Mouse (Mus musculus): ENCODE results near the gene Ogdh. TPM values are rescaled to one million over a fixed set of nuclear protein-coding genes. Genes with fewer than 3 reads are reported as not detected.
"Not testable (repeated sequence)": the region's sequence is repeated elsewhere in the genome, so short reads cannot be mapped to it uniquely, and the experiment has no call there.

Ogdh gene
- 92.4 and 98.3 TPM in 2 replicates for polyA plus RNA-seq (2016; fragmentation: Nextera tagmentation; extraction: Ambion mirVana)

DNA sequence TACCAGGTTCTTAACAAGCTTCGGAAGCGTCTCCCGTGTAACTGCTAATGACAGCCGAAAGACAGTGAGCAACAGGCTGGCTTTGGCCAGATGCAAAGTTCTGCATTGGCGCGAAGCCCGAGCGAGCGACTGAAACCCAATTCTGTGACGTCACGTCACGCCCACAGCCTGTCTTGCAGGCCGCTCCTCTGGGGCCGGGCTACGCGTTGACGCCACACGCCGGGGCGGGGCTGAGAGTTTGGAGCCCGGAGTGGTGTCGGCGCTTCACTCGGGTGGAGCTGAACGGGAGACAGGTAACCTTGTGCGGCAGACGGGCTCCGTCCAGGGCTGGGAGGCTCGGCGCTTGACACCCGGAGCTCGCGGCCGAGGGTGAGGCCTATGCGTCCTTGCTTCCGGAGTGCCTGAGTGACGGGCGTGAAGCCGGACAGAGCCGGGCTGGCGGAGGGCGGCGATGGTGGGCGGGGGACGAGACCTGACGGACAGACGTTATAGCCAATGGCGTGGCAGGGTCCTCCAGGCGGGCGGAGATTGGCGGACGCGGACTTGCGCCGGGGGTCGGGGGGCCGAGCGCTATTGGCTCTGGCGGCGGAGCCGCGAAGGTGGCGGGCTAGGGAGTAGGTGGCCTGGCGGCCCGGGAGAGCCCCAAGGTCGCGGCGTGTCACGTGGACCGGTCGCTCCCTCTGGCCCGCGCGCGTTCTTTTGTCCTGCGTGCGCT lies at the start of gene Ogdh:
Gene Ogdh, plus strand, starts transcription at position 233 of the 715 bp plus-strand sequence.
- H3K9ac ChIP-seq (replicated peaks) = peak within 1 kb of the TSS; percentile 66
- no peaks in the 10 kb centered on the region for H3K36me3 ChIP-seq
- H3K27ac ChIP-seq (replicated peaks) = peak within 1 kb of the TSS; percentile 82
- WGBS = under 1% methylated on average over 77 of the region's 77 CpGs
- H3K4me1 ChIP-seq = peaks cover 11% of the 10 kb centered on the region
- H3K4me3 ChIP-seq = peak within 1 kb of the TSS; percentile 81
- peak; percentile 99 for ATAC-seq (ENCODE audit: low FRiP score, low read depth)
- H3K9me3 ChIP-seq = no peaks in the 10 kb centered on the region
- peak within 1 kb of the TSS; percentile 89 for H3K4me2 ChIP-seq (replicated peaks)
- peaks cover 4% of the 10 kb centered on the region; the same call in 1 of the 2 replicates for H3K27me3 ChIP-seq

DNA sequence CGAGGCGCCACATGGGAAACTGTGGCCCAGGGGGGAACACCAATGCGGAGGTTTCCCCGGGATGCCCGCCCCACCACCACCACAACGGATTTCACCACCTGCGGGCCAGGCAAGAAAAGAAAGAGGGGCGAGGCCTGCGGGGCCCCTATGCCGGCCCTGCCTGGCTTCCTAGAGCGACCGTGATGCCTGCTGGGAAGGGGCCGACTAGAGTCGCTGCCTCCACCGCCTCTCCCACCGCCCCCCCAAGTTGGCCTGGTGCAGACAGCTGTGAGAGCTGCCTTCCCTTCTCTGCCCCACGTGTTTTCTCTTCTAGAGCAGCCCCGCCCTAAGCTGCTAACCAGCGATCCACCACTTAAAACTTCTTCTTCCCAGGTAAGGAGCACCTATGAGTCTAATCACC lies 46.7 kb upstream of the Ogdh start:
- H3K9me3 ChIP-seq = no peaks in the 10 kb centered on the region
- no peak for ATAC-seq (ENCODE audit: low FRiP score, low read depth)
- no peak overlapping the region for H3K9ac ChIP-seq (replicated peaks)
- H3K4me3 ChIP-seq = no peak overlapping the region
- no peak overlapping the region for H3K4me2 ChIP-seq (replicated peaks)
- H3K4me1 ChIP-seq = no peaks in the 10 kb centered on the region
- H3K36me3 ChIP-seq = no peaks in the 10 kb centered on the region
- H3K27me3 ChIP-seq = no peaks in the 10 kb centered on the region
- no peak overlapping the region for H3K27ac ChIP-seq (replicated peaks)
- WGBS = 56% methylated on average over 16 of the region's 19 CpGs

DNA sequence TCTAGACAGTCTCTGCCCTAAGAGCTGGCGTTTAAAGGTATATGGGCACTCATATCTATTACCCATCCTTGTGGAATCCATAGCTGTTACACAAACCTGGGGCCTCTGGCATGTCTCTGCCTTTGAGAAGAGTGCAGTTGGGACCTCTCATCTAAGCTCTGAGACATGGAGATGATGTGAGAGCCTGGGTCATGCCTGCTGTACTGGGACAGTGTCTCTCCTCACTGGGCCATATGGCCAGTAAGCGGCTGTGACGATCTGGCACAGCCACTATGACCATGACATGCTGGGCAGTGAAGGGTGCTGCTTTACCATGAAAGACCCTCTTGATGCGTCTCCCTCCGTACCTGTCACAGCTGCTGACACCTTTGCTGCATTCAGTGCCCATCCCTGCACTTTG lies 39.2 kb upstream of the Ogdh start:
- Histone ChIP-seq H3K9me3 (no peaks in the 10 kb centered on the region), H3K4me2 (replicated peaks) (no peak overlapping the region), H3K4me3 (no peak overlapping the region), H3K9ac (replicated peaks) (no peak overlapping the region), H3K4me1 (no peaks in the 10 kb centered on the region), H3K36me3 (no peaks in the 10 kb centered on the region), H3K27me3 (no peaks in the 10 kb centered on the region), H3K27ac (replicated peaks) (no peak overlapping the region)
- 90% methylated on average over 5 of the region's 5 CpGs for WGBS
- ATAC-seq (ENCODE audit: low FRiP score, low read depth) = no peak

DNA sequence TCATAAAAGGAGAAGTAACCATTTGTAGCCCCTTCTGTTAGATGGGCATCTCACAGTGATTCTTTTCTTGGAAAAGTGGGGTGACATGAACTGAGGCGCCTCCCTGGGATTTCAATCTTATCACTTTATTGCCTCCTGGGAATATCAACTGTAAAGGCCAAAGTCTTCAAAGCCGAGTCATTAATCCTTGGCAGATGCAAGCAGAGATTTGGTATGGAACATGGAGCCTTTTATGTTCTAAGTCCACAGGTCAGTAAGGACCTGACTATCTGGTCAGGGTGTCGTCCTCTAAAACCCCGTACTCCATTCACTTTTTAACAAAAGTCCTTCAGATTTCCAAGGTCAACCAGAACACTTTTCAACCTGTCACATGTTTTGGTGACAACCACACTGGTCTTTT lies 38.6 kb upstream of the Ogdh start:
- WGBS = 92% methylated on average over 4 of the region's 4 CpGs
- Histone ChIP-seq H3K4me1 (no peaks in the 10 kb centered on the region), H3K27me3 (no peaks in the 10 kb centered on the region), H3K9ac (replicated peaks) (no peak overlapping the region), H3K9me3 (no peaks in the 10 kb centered on the region), H3K4me2 (replicated peaks) (no peak overlapping the region), H3K36me3 (0 out of 2 replicates have a peak, but pooled peaks cover 4% of the 10 kb centered on the region), H3K4me3 (no peak overlapping the region), H3K27ac (replicated peaks) (no peak overlapping the region)
- no peak for ATAC-seq (ENCODE audit: low FRiP score, low read depth)

DNA sequence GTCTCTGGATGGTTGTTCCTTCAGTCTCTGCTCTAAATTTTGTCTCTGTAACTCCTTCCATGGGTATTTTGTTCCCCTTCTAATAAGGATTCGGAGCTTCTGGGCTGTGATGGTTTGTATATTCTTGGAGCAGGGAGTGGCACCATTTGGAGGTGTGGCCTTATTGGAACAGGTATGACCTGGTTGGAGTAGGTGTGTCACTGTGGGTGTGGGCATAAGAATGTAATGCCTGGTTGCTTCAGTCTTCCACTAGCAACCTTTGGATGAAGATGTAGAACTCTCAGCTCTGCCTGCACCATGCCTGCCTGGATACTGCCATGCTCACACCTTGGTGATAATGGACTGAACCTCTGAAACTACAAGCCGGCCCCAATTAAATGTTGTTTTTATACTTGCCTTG lies 36.8 kb upstream of the Ogdh start:
- H3K4me2 ChIP-seq (replicated peaks); ATAC-seq (ENCODE audit: low FRiP score, low read depth); H3K27me3 ChIP-seq; H3K9ac ChIP-seq (replicated peaks); H3K4me3 ChIP-seq; H3K27ac ChIP-seq (replicated peaks); H3K9me3 ChIP-seq; H3K4me1 ChIP-seq: not testable (repeated sequence)
- peaks cover 22% of the 10 kb centered on the region for H3K36me3 ChIP-seq
- 98% methylated on average over 2 of the region's 2 CpGs for WGBS

DNA sequence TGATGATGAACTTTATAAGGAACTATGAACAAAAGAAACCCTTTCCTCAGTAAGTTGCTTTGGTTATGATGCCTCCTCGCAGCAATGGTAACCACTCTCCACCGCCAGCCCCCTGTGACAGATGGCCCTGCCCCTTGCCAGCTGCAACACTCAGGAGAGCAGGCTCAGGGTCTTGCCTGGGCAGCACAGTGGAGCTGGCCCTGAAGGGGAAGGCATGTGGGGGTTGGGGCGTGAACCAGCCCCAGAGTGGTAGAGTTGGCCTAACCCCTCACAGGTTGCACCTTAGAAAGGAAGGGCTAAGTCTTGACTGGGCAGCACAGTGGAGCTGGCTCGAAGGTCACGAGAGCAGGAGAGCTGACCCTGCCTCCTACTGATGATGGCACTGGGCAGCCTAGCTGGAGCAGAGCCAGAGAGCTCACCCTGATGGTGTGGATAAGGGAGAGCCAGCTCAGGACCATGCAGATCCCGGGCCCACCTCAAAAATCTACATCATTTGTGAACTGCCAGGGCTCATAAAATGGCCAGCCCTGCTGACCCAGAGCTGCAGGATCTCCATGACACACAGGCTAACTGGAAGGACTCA lies 34.9 kb upstream of the Ogdh start:
- no peaks in the 10 kb centered on the region for H3K9me3 ChIP-seq
- peaks cover 42% of the 10 kb centered on the region for H3K36me3 ChIP-seq
- whole genome bisulfite sequencing = 68% methylated on average over 6 of the region's 6 CpGs
- H3K4me1 ChIP-seq = no peaks in the 10 kb centered on the region
- no peak overlapping the region for H3K27ac ChIP-seq (replicated peaks)
- no peak overlapping the region for H3K4me2 ChIP-seq (replicated peaks)
- H3K9ac ChIP-seq (replicated peaks) = no peak overlapping the region
- ATAC-seq (ENCODE audit: low FRiP score, low read depth) = no peak
- no peak overlapping the region for H3K4me3 ChIP-seq
- no peaks in the 10 kb centered on the region for H3K27me3 ChIP-seq

DNA sequence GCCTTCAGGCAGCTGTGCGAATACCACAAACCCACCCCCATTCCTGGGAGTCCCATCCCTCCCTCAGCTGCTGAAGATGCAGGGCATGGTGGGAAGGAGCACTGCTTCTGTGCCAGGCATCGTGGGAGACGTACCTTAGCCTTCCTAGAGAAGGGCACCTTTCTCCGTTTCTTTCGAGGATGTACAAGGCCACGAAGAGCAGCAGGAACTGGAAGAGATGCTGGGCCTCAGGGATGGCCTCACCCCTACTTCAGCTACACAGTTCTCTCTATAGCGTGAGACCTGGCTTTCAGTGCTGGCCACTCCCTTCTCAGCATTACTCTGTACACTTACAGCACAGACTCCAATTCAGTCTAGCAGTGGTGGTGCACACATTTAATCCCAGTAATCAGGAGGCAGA lies 32.0 kb upstream of the Ogdh start:
- H3K9me3 ChIP-seq = no peaks in the 10 kb centered on the region
- no peak overlapping the region for H3K4me2 ChIP-seq (replicated peaks)
- H3K9ac ChIP-seq (replicated peaks) = no peak overlapping the region
- H3K36me3 ChIP-seq = peaks cover 69% of the 10 kb centered on the region
- H3K27me3 ChIP-seq = no peaks in the 10 kb centered on the region
- H3K4me3 ChIP-seq = no peak overlapping the region
- no peaks in the 10 kb centered on the region for H3K4me1 ChIP-seq
- ATAC-seq (ENCODE audit: low FRiP score, low read depth) = no peak
- H3K27ac ChIP-seq (replicated peaks) = no peak overlapping the region
- 95% methylated on average over 7 of the region's 7 CpGs for WGBS

DNA sequence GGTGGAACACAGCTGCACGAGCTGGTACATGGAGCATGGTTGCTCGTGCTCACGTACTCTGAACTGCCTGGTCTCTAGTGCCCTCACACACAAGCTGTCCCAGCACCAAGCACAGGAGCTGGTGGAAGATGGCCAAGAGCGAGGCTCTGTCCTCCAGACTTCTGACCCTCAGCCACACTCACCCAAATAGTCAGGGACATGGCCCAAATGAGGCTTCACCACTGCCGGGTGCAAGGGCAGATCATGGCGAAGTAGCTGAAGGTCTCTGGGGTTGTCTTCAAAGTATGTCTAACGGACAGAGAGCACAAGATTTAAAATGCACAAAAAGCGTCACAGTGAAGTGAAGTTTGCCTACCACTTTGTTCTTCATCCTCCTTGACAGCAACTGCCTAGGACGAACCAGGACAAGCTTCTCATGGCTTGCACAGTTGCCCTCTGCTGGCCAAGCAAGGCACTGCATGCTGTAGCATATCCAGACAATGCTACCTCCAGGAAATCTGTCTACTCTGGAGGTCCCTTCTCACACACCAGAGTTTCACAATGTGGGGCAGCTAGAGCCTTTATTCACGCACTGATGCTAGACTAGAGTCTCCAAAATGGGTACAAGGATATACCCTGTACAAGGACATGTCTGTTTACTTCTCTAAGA lies 29.9 kb upstream of the Ogdh start:
- ATAC-seq (ENCODE audit: low FRiP score, low read depth) = 0 out of 2 replicates have a peak, but pooled peaks have one; percentile 25
- Histone ChIP-seq H3K36me3 (peaks cover 90% of the 10 kb centered on the region), H3K27me3 (no peaks in the 10 kb centered on the region), H3K9me3 (no peaks in the 10 kb centered on the region), H3K4me1 (peaks cover 4% of the 10 kb centered on the region), H3K4me3 (no peak overlapping the region), H3K4me2 (replicated peaks) (no peak overlapping the region), H3K27ac (replicated peaks) (no peak overlapping the region), H3K9ac (replicated peaks) (no peak overlapping the region)
- 78% methylated on average over 10 of the region's 10 CpGs for WGBS

DNA sequence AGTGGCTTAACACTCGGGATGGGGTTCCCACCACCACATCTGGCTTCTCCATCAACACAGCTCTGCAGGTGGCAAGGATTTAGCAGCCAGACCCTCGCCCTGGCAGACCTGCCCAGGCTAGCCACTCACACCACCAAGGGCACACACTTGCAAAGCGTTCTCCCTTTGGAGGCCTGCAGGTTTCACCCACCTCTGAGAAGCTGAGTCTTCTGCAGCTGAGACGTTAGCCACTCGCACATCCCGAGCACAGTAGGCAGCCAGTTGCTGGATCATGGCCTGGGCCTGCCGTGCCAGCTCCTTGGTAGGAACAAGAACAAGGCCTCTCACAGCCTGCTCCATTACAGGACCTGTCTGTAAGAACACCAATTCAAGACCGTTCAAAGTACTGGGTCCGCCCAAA lies 24.8 kb upstream of the Ogdh start:
- Histone ChIP-seq H3K9me3 (no peaks in the 10 kb centered on the region), H3K27me3 (no peaks in the 10 kb centered on the region), H3K9ac (replicated peaks) (peak overlapping the region; percentile 83), H3K4me1 (peaks cover 10% of the 10 kb centered on the region), H3K4me3 (peak overlapping the region; percentile 87), H3K36me3 (peaks cover 68% of the 10 kb centered on the region), H3K4me2 (replicated peaks) (peak overlapping the region; percentile 86), H3K27ac (replicated peaks) (no peak overlapping the region)
- WGBS = 71% methylated on average over 9 of the region's 9 CpGs
- ATAC-seq (ENCODE audit: low FRiP score, low read depth) = no peak

DNA sequence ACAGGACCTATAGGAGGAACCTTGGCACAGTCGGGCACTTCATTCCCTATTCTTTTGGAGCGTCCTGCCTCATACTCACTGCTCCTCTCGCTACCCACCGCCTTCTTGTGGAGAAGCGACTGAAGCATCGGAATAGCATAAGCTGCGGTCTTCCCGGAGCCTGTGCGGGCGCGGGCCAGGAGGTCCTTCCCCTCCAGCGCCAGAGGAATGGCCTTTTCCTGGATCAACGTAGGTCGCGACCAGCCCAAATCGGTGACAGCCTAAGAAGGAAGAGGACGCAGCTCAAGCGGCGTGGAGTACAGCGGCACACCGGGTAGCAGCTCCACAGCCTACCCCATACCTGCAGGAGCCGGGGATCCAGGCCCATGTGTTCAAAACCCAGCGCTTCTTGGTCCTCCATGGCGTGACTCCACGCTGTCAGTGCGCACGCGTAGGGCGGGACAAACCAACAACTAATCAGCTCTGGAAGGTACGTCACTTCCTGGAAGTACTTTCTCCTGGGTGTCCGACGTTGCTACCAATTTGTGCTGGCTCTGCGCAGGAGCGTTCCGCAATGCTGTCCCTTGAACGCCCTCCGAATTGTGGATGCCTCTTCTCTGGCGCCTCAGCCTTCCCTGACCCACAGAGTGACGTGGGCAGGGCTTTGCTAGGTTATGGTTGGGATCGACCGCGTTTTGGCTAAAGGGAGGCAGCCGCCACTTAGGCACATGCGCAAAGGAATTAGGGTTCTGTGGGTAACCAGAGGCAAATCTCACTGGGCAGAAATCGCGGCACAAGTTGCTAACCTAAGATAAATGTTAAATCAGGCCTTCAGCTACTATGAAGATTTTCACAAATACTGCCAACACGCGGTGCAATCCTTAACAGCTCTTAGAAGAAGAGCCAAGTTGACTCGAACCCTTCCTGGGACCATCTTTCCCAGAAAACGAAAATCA lies 23.8 kb upstream of the Ogdh start, which contains the start of gene Ddx56:
Gene Ddx56, minus strand, starts transcription at position 453 of the 935 bp plus-strand sequence.
- H3K4me2 ChIP-seq (replicated peaks) = peak within 1 kb of the TSS; percentile 86
- H3K36me3 ChIP-seq = peaks cover 69% of the 10 kb centered on the region
- ATAC-seq (ENCODE audit: low FRiP score, low read depth) = peak; percentile 95
- H3K9me3 ChIP-seq = no peaks in the 10 kb centered on the region
- H3K4me3 ChIP-seq = peak within 1 kb of the TSS; percentile 87
- peaks cover 16% of the 10 kb centered on the region for H3K4me1 ChIP-seq
- H3K27me3 ChIP-seq = no peaks in the 10 kb centered on the region
- peak within 1 kb of the TSS; percentile 95 for H3K27ac ChIP-seq (replicated peaks)
- WGBS = 3% methylated on average over 50 of the region's 50 CpGs
- peak within 1 kb of the TSS; percentile 83 for H3K9ac ChIP-seq (replicated peaks)

DNA sequence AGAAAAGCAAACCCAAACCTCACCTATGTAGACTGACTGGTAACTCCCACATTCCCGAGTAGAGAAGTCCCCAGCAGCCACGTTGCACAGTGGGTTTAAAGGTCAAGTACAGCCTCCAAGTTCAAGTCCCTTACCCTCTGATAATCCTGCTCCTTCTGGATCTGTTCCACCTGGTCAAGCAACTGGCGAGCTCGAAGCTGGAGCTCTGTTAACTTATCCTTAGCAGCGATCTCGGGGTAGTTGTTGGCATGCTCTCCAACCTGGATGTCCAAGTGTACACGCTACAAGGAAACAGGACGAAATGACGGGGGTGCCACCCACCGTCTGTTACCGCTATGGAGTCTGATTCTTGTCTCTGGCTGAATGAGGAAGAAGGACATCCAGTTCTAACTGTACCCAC lies 17.8 kb upstream of the Ogdh start:
- peaks cover 19% of the 10 kb centered on the region for H3K4me1 ChIP-seq
- H3K36me3 ChIP-seq = peaks cover 31% of the 10 kb centered on the region
- peak overlapping the region; percentile 92 for H3K9ac ChIP-seq (replicated peaks)
- no peaks in the 10 kb centered on the region for H3K27me3 ChIP-seq
- no peaks in the 10 kb centered on the region for H3K9me3 ChIP-seq
- H3K27ac ChIP-seq (replicated peaks) = no peak overlapping the region
- ATAC-seq (ENCODE audit: low FRiP score, low read depth) = no peak
- 69% methylated on average over 11 of the region's 11 CpGs for WGBS
- peak overlapping the region; percentile 89 for H3K4me2 ChIP-seq (replicated peaks)
- H3K4me3 ChIP-seq = peak overlapping the region; percentile 93
